Mouse (Mus musculus) thymus, postnatal 4 days (tissue): ENCODE data around the gene Cd40lg.

ENCODE experiments used
- DNase-seq: peaks from one replicate; pipeline ENCODE4 v3.0.0; 2021

The Cd40lg gene

DNA sequence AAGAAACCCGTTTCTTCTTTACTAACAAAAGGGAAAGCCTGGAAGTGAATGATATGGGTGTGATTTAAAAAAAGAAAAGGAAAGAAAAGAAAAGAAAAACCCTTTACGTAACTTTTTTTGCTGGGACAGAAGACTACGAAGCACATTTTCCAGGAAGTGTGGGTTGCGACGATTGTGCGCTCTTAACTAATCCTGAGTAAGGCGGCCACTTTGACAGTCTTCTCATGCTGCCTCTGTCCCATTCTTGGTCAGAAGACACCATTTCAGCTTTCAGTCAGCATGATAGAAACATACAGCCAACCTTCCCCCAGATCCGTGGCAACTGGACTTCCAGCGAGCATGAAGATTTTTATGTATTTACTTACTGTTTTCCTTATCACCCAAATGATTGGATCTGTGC is at the start of gene Cd40lg:
Gene Cd40lg, plus strand, starts transcription at position 268 of the 400 bp plus-strand sequence.
- no peak for DNase-seq

DNA sequence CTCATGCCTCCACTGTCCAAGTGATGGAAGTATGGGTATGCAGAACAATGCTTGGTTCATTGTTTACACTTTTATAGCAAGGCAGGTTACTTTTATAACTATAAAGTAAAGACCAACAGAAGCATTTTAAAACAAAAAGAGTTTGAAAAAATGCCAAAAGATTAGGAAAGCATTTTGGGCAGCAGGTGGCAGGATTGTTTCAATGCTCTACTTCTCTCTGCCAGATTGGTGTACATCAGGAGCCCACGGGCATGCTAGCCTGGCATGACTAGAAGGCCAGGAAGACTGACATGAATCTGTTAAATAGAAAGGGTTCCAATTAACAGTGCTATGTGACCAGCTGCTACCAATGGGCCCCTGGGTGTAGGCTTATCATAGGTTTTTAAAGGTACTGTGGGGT is 45.4 kb upstream of the Cd40lg start:
- DNase-seq: peak; percentile 47

DNA sequence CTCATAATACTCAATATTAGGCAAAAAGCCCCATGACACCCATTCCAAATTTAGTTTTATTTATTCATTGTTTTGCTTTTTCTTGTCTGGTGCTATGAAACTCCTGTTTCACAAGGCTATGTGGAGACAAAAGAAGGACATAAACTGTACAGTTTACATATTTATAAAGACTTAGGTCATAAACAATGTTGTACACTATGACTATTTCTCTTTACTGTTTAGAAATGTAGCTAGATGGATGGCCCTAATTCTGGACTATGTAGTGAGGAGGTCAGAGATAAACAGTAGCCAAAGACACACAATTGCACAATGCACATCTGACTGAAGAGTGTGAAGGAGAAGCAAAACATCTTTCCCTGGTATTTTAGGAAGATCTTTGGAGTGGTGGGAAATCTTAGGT is 40.7 kb upstream of the Cd40lg start:
- no peak for DNase-seq

DNA sequence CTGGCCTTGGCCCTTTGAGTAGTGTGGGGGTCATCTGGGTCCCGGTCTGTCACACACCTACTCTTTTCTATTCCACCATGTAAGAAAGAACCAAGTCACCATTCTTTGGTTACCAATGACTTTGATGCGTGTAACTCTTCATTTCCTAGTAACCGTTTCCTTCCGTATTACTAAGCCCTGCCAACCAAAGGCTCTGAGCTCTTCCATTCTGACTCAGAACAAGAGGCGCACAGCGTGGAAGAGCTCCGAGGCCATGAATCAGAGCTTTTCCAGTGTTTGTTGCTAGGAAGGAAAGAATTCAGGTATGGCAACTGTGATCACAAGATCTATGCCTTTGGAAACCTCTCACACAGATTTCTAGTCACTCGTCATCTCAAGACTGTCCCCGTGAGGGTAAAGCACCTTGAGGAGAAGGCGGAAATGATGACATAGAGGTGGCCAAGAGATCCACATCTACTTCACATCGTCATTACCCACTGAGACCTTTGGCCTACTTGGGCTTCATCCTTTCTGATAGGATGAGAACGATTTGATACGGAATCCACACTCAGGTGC is 34.6 kb upstream of the Cd40lg start:
- no peak for DNase-seq

DNA sequence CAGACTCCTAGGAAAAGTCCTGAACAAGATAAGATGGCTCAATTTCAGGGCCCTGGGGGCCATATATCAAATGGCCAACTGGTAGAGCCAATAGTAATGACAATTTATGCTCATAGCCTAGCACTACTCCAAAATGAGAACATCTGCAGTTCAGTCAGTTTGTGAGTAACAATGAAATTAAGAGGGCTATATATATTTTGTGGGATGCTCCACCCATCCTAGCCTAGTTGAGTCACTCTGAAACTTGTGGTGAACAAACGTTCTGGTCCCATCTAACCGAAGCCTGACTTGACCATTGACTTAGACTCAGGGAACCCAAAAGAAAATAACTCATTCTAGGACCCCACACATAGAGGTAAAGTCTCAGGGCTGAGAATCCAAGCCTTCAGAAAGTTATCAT is 29.5 kb upstream of the Cd40lg start:
- DNase-seq: no peak

DNA sequence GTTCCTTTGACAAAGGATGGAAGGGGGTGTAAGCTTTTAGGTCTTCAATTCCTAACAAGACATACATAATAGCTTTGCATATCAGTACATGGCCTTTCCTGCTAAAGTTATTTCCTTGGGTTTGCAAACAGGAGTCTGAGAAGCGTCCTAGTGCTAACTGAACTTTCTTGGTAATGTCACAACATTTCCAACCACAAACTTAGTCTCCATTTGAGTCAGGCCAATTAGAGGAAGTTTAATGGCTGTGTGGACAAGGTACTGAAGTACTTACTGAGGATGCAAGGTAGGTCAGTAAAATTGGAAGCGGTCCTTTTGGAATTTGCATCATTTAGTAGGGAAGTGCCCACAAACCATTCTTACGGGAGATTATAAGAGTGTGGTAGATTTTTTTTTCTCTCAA is 28.6 kb upstream of the Cd40lg start:
- no peak for DNase-seq

DNA sequence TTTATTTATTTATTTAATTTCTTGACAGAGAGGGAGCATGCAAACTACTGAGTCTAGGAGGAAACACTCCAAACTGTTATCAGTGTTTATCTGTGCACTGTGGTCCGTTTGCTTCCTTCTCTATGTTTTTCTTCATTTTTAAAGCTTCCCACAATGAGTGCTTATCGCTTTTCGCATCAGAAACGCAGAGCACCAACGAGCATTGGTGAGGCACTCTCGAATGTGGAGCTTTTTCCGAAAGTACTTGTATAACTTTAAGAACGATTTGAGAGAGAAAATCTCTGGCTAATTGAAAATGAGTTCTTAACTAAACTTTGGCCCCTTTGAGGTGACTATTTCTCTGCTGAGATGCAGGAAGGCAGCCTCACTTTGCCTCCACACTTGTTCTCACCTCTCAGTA is 24.6 kb upstream of the Cd40lg start:
- DNase-seq: no peak

DNA sequence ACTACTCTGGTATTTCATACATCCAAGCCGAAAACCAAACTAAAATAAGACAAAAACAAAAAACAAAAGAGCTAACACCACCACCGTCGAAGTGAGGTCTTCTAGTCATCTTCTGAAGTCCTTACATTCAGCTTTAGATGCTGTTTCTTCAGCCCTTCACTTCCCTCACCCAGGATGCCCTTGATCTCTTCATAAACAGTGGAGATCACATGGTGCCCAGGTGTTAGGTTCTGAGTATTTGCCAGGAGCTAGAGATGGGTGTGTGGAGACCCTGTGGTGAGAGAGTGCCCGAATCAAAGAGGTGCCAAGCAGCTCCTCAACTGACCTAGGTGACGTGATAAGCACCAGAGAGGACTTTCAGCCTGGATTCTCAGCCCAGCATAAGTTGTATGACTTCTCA is 22.6 kb upstream of the Cd40lg start:
- peak; percentile 35 for DNase-seq

DNA sequence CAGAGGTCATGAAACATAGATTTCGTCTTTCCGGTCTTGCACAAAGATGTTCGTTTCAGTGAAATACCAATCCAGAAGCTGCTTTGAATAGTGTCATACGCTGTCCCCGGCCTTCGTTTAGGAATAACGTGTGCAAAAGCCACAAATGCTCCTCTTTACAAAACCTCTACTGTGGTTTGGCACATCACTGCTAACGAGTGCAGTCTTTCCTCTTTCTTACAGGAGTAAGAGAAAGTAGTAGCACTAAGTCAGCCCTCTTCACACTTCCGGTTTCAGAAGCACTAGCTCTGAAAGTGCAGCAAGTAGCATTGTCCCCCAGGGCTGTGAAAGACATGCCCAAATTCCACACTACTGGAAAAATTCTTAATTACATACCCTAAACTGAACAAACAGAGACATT is 15.6 kb upstream of the Cd40lg start:
- DNase-seq: peak; percentile 27

DNA sequence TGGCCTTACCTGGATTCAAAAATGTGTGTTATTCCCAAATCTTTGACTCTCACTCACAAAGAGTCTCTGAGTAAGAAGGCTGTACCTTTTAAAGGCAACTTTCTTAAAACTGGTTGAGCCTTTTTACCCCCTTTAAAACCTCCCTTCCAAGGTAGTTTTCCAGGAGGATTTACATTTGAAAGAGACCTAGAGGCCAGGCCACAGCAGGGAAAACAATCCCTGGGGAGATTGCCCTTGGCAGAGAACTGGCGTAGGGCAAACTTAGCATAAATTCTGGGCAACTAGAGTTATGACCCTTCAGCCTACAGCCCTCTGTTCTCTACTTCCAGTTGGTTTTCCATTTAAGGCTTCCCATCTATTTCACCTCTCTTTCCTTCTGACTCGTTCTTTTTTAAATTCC is 13.9 kb upstream of the Cd40lg start:
- DNase-seq: no peak

DNA sequence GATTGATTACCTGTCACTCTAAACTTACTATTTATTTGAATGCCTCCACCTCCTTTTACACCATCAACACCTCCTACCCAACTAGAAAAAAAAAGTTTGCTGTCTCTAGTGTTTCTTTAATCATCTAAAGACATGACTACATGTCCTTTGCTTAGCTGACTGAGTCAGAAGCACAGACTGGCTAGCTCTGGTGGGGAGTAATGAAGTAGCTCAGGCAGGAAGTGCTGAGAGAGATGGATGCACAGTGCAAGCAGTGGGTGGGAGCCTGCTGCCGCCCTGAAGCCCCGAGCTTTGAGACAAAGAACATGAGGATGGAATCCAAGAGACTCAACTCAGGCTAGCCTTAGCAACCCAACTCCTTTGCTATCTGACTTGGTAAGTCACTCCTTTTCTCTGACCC is 11.5 kb upstream of the Cd40lg start:
- no peak for DNase-seq

DNA sequence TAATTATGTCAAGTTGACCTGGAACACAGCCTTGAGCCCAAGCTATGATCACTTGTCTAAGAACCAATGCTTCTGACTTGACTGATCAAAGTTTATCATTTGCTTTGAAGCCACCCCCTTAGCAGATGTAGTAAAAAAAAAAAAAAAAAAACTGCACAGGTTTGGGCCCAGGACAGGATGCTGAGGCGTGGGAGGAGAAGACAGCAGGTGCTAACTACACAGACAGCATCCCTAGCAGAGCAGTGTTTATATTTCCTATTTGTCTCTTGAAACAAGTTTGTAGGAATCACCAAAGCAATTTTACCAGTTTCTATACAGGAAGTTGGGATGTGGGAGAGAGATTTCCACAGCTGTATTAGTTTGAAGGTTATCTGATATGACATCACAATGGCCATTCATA is 1.4 kb upstream of the Cd40lg start:
- no peak for DNase-seq

DNA sequence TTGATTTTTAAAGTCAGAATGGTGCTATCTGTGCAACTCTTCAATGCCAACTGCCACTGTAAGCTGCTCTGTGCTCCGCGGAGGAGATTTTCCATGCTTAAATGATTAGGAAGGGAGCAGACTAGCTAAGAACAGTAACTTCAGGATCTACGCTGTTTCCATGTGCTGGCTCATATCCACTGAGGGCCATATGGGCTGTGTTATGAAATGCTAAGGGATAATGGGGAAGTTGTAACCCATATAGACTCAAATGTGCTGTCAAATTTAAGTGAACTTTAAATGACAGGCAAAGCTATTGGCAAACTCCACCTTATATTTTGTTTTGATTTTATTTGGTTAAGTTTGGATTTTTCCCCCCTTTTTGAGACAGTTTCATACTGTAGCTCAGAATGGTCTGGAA is 919 bp downstream of the Cd40lg start:
- DNase-seq: no peak

DNA sequence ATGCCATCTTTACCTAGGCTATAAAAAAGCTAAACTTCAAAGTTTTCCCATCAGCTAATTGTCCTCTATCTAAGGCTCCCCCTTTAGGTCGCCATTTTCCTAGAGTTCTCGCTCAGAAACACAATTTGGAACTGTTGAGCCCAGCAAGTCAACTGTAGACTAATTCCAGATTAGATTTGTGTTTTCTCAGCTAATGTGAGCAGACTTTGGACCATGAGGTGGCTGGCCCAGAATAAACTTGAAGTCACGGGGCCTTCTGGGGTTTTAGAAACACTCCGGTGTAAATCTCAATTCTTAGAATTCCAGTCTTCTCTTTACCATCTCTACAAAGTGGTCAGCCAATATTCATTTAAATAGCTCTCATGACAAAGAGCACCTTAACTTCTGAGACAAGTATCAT is 3.6 kb downstream of the Cd40lg start:
- no peak for DNase-seq

DNA sequence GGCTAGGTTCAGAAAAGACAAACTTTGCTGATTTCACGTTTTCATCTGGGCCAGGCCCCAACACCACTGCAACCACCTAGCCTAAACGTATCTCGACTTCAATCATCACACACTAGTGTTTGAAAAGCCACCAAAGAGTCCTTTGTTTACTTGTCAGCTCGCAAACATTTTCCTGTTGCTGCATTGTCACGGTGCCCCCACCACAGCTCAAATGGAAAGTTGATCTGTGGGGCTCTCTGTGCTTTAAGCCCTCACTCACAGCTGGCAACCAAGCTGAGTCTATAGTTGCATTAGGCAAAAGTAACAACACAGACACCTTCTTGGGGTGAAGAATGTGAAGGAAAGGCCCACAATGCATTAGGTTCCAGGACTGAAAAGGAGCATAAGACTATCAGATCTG is 4.3 kb downstream of the Cd40lg start:
- DNase-seq: peak; percentile 16

DNA sequence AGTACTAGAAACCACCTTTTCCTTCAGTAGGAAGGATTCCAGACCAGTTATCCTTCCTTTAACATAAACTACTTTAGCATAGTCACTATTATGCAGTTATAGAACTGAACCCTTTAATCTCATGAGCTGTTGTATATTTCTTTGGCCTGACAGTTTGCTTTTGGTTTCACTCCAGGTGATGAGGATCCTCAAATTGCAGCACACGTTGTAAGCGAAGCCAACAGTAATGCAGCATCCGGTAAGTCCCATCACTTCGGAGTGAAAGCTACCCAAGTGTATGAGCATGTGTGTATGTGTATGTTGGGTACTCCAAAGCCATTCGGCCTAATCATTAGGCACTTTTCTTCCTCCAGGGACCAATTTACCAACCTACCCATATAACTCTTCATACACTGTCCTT is 7.6 kb downstream of the Cd40lg start:
- no peak for DNase-seq

DNA sequence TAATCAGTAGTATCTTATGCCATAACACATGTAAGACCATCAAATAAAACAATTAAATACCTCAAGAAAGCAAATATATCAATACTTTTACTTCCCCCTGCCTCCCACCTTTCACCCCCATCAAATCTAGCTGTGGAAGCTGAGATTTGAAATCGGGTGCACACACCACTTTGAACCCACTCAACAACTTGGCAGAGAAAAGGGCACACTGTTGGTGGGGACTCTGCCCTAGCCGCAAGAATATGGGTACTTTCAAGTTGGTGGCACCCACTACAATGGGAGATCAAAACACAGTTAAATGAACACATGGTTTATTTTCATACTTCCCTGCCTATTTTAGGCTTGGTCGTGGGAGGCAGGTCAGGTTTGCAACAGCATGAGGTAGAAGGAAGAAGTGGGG is 9.9 kb downstream of the Cd40lg start:
- DNase-seq: peak; percentile 10

DNA sequence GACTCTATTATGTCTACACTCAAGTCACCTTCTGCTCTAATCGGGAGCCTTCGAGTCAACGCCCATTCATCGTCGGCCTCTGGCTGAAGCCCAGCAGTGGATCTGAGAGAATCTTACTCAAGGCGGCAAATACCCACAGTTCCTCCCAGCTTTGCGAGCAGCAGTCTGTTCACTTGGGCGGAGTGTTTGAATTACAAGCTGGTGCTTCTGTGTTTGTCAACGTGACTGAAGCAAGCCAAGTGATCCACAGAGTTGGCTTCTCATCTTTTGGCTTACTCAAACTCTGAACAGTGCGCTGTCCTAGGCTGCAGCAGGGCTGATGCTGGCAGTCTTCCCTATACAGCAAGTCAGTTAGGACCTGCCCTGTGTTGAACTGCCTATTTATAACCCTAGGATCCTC is 11.4 kb downstream of the Cd40lg start:
- DNase-seq: no peak

DNA sequence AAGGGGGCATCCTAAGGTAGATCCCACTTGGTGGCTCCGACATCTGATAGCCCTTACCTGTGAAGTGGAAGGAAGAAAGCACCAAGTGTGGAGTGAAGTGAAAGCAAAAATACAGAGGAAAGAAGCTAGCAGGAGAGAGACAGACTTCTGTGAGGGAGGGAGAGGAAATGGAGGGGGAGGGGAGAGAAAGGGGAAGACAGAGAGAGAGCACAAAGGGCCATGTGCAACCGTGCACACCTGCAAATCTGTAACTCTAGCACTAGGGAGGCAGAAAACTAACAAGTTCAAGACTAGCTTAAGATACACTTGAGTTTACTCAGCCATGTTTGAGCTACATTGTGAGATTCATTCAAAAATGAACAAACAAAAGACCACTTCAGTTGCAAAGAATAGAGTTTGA is 16.2 kb downstream of the Cd40lg start:
- DNase-seq: peak; percentile 34

DNA sequence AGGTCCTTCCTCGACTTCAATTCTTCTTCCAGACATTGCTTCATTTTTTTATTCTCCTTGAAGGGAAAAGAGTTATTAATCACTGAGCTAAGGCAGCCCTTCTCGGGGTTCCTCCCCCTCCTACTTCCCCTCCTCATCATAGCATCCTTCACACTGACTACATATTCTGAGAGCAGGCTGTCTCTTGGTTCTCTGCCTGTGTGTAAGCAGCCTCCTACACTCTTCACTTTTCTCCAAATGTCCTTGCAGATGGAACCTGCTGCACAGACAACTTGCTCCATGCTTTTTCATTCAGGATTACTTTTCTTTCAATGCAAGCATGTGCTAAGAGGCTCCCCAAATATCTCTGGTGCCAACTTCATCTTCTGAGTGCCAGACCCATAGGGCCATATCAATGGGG is 21.7 kb downstream of the Cd40lg start:
- DNase-seq: no peak

DNA sequence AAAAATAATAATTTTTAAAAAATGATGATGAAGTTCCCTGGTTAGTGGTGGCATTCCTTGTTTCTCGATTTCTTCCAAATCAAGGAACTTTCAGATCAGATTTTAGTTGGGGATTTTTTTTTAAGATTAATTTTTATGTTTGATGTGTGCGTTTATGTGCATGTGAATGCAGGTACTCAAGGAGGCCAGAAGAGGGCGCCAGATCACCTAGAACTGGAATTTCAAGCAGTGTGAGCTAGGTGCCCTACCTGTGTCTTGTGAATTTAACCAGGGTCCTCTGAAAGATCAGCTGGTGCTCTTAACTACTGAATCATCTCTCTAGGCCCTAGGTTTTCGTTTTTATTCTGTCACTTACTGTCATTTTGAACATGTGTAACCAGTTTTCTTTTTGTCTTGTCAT is 24.0 kb downstream of the Cd40lg start:
- peak; percentile 64 for DNase-seq

DNA sequence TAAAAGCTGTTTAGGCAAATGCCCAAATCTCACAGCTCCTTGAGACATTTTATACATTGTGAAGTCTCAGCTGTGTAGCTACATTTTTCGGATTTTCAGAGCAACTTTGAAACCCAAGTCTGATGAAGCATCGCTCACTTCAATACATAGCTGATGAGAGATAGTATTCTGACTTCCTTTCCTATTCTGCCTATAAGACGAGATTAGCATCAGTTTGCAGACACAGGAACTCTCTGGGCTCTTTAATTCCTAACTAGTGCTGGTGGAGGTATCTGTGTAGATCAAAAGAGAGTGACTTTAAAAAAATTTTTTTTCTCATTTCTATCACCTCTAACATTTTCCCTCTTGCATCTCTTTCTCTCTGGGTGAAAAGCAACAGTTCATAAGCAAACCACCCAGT is 26.6 kb downstream of the Cd40lg start:
- no peak for DNase-seq

DNA sequence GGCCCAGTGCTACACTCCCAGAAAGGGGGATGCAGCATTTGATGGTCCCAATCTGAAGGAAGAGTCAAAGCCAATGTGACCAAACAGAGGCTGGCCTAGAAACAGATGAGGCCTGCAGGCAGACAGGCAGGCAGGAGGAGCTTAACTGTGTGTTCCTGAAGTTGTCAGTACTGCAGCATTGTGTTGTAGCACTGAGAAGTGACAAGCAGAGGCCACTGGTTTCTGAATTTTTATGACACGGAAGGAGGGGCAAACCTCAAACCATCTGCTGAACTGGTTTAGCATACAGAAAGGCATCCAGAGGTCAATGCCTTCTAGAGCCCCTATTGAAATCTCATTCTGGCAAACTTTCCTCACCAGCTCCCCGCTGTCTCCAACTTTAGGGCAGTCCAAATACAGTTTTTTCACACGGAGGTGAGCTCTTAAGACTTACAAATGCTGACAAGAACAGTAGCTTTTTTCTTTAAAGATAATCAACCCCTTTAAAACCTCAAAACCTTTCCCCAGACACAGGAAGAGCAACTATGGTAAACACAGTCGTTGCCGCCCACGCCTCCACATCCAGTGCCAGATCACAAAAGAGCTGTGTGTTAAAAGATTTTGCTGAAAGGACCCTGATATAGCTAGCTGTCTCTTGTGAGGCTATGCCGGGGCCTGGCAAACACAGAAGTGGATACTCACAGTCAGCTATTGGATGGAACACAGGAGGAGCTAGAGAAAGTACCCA is 41.5 kb downstream of the Cd40lg start:
- peak; percentile 59 for DNase-seq

DNA sequence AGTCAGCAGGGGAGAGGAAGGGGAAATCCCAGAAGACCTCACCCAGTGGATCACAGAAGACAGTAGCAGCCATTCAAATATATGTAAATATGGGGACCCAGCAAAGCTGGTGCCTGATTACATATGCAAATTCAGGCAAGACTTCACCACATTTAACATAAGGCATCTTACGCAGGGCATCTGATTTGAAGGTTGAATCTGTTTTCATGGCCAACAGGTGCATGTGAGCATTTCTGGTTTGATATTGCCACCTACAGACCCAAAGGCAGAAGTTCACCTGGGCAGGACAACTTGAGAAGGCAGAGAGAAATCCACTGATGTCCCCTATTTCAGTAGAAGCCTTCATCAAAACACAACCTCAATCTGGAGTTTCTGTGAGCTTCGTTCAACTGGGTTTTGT is 48.8 kb downstream of the Cd40lg start:
- DNase-seq: peak; percentile 28

DNA sequence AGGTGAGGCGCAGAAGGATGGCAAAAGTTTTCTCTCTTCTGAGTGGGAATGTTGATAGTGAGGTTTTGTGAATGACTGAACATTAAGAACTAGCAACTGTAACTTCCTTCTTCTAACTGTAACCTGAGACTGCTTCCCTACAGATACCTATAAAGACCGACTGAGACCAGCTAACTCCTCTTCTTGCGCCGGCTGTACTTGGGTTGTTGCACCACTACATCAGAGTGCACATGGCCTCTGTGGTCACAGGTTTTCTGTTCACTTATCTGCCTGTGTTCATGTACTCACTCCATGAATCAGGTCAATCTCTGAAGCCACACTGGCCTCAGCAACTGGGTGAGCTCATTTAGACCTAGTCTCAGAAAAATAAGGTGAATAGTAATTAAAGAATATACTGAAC is 51.6 kb downstream of the Cd40lg start:
- DNase-seq: no peak
